Mouse (Mus musculus): ENCODE data around the gene Galr2. TPM values are rescaled to one million over a fixed set of nuclear protein-coding genes. Genes with fewer than 3 reads are reported as not detected.
"Not testable (repeated sequence)": the region's sequence is repeated elsewhere in the genome, so short reads cannot be mapped to it uniquely, and the experiment has no call there.

The Galr2 gene
- polyA plus RNA-seq, 1 experiment from 2014 or later: 0.33 TPM

- 82% methylated on average over 1 of the region's 1 CpGs for WGBS
- H3K27ac ChIP-seq; H3K9me3 ChIP-seq; H3K36me3 ChIP-seq; H3K4me3 ChIP-seq; DNase-seq (ENCODE audit: low spot score): not testable (repeated sequence)
- Histone ChIP-seq H3K27me3 (ENCODE audit: insufficient read depth, poor library complexity, severe bottlenecking) (peaks cover 26% of the 10 kb centered on the region), H3K4me1 (replicated peaks) (peaks cover 36% of the 10 kb centered on the region)
Measured at GRCm38 (mm10) chr11:116277184-116277583, 3.6 kb upstream of the Galr2 start.

GRCm38 (mm10) chr11:116281671-116282070 lies 932 bp downstream of the Galr2 start:
- DNase-seq (ENCODE audit: low spot score): no peak
- Histone ChIP-seq H3K4me3 (peak overlapping the region; percentile 48), H3K36me3 (no peaks in the 10 kb centered on the region), H3K27me3 (ENCODE audit: insufficient read depth, poor library complexity, severe bottlenecking) (peaks cover 64% of the 10 kb centered on the region), H3K9me3 (0 out of 2 replicates have a peak, but pooled peaks cover 2% of the 10 kb centered on the region), H3K27ac (no peak overlapping the region), H3K4me1 (replicated peaks) (peaks cover 29% of the 10 kb centered on the region)
- WGBS: 3% methylated on average over 18 of the region's 18 CpGs

- Histone ChIP-seq H3K27ac (no peak overlapping the region), H3K27me3 (ENCODE audit: insufficient read depth, poor library complexity, severe bottlenecking) (peaks cover 64% of the 10 kb centered on the region), H3K4me3 (peak overlapping the region; percentile 48; the same call in 1 of the 2 replicates), H3K36me3 (no peaks in the 10 kb centered on the region; the same call in 1 of the 2 replicates), H3K4me1 (replicated peaks) (peaks cover 29% of the 10 kb centered on the region), H3K9me3 (0 out of 2 replicates have a peak, but pooled peaks cover 2% of the 10 kb centered on the region)
- peak; percentile 37 for DNase-seq (ENCODE audit: low spot score)
- 2% methylated on average over 11 of the region's 11 CpGs for WGBS
Measured at GRCm38 (mm10) chr11:116282089-116282488, 1.4 kb downstream of the Galr2 start.

GRCm38 (mm10) chr11:116282912-116283521 lies 2.3 kb downstream of the Galr2 start:
- H3K27me3 ChIP-seq (ENCODE audit: insufficient read depth, poor library complexity, severe bottlenecking): peaks cover 64% of the 10 kb centered on the region
- H3K4me1 ChIP-seq (replicated peaks): peaks cover 29% of the 10 kb centered on the region
- WGBS: 12% methylated on average over 48 of the region's 48 CpGs
- H3K36me3 ChIP-seq: peaks cover 8% of the 10 kb centered on the region
- H3K9me3 ChIP-seq: 0 out of 2 replicates have a peak, but pooled peaks cover 2% of the 10 kb centered on the region
- no peak overlapping the region for H3K4me3 ChIP-seq
- no peak for DNase-seq (ENCODE audit: low spot score)
- H3K27ac ChIP-seq: no peak overlapping the region

GRCm38 (mm10) chr11:116283982-116284381 lies 3.2 kb downstream of the Galr2 start:
- H3K27ac ChIP-seq: no peak overlapping the region
- 67% methylated on average over 6 of the region's 6 CpGs for WGBS
- no peak for DNase-seq (ENCODE audit: low spot score)
- H3K9me3 ChIP-seq: 0 out of 2 replicates have a peak, but pooled peaks cover 2% of the 10 kb centered on the region
- H3K4me3 ChIP-seq: no peak overlapping the region
- H3K27me3 ChIP-seq (ENCODE audit: insufficient read depth, poor library complexity, severe bottlenecking): peaks cover 64% of the 10 kb centered on the region
- H3K4me1 ChIP-seq (replicated peaks): peaks cover 29% of the 10 kb centered on the region
- H3K36me3 ChIP-seq: peaks cover 17% of the 10 kb centered on the region

GRCm38 (mm10) chr11:116285770-116286191 lies 5.0 kb downstream of the Galr2 start:
- Histone ChIP-seq H3K4me3 (no peak overlapping the region), H3K4me1 (replicated peaks) (peaks cover 29% of the 10 kb centered on the region), H3K36me3 (peaks cover 35% of the 10 kb centered on the region), H3K27ac (peak overlapping the region; percentile 45), H3K9me3 (0 out of 2 replicates have a peak, but pooled peaks cover 2% of the 10 kb centered on the region), H3K27me3 (ENCODE audit: insufficient read depth, poor library complexity, severe bottlenecking) (peaks cover 52% of the 10 kb centered on the region)
- 72% methylated on average over 7 of the region's 7 CpGs for WGBS
- DNase-seq (ENCODE audit: low spot score): no peak

GRCm38 (mm10) chr11:116287351-116287750 lies 6.6 kb downstream of the Galr2 start:
- peaks cover 49% of the 10 kb centered on the region for H3K36me3 ChIP-seq
- DNase-seq (ENCODE audit: low spot score): no peak
- no peak overlapping the region for H3K4me3 ChIP-seq
- H3K4me1 ChIP-seq (replicated peaks): peaks cover 13% of the 10 kb centered on the region
- 76% methylated on average over 5 of the region's 5 CpGs for WGBS
- peaks cover 36% of the 10 kb centered on the region for H3K27me3 ChIP-seq (ENCODE audit: insufficient read depth, poor library complexity, severe bottlenecking)
- H3K27ac ChIP-seq: peak overlapping the region; percentile 2; the same call in 1 of the 2 replicates
- H3K9me3 ChIP-seq: 0 out of 2 replicates have a peak, but pooled peaks cover 2% of the 10 kb centered on the region

- Histone ChIP-seq H3K4me1 (replicated peaks) (peaks cover 25% of the 10 kb centered on the region; the same call in 1 of the 2 replicates), H3K4me3 (no peak overlapping the region), H3K27ac (no peak overlapping the region), H3K27me3 (ENCODE audit: insufficient read depth, poor library complexity, severe bottlenecking) (peaks cover 4% of the 10 kb centered on the region), H3K9me3 (no peaks in the 10 kb centered on the region), H3K36me3 (peaks cover 79% of the 10 kb centered on the region)
- DNase-seq (ENCODE audit: low spot score): no peak
- 85% methylated on average over 8 of the region's 8 CpGs for WGBS
Measured at GRCm38 (mm10) chr11:116290556-116290955, 9.8 kb downstream of the Galr2 start.

- H3K9me3 ChIP-seq: no peaks in the 10 kb centered on the region
- no peak overlapping the region for H3K4me3 ChIP-seq
- no peak overlapping the region for H3K27ac ChIP-seq
- no peak for DNase-seq (ENCODE audit: low spot score)
- 91% methylated on average over 13 of the region's 13 CpGs for WGBS
- H3K27me3 ChIP-seq (ENCODE audit: insufficient read depth, poor library complexity, severe bottlenecking): no peaks in the 10 kb centered on the region
- H3K4me1 ChIP-seq (replicated peaks): peaks cover 18% of the 10 kb centered on the region; the same call in 1 of the 2 replicates
- H3K36me3 ChIP-seq: peaks cover 96% of the 10 kb centered on the region
Measured at GRCm38 (mm10) chr11:116292401-116292800, 11.7 kb downstream of the Galr2 start.

GRCm38 (mm10) chr11:116293538-116294137 lies 12.9 kb downstream of the Galr2 start:
- Histone ChIP-seq H3K27ac (no peak overlapping the region), H3K9me3 (no peaks in the 10 kb centered on the region), H3K36me3 (peaks cover 96% of the 10 kb centered on the region), H3K27me3 (ENCODE audit: insufficient read depth, poor library complexity, severe bottlenecking) (no peaks in the 10 kb centered on the region), H3K4me3 (no peak overlapping the region), H3K4me1 (replicated peaks) (peaks cover 18% of the 10 kb centered on the region; the same call in 1 of the 2 replicates)
- DNase-seq (ENCODE audit: low spot score): no peak
- 78% methylated on average over 12 of the region's 12 CpGs for WGBS

- peak; percentile 60 for DNase-seq (ENCODE audit: low spot score)
- no peak overlapping the region for H3K27ac ChIP-seq
Measured at GRCm38 (mm10) chr11:116294319-116294718, 13.6 kb downstream of the Galr2 start.

GRCm38 (mm10) chr11:116296191-116296734 lies 15.5 kb downstream of the Galr2 start:
- WGBS: 90% methylated on average over 8 of the region's 8 CpGs
- H3K27me3 ChIP-seq (ENCODE audit: insufficient read depth, poor library complexity, severe bottlenecking): no peaks in the 10 kb centered on the region
- H3K4me3 ChIP-seq: no peak overlapping the region
- peaks cover 18% of the 10 kb centered on the region; the same call in 1 of the 2 replicates for H3K4me1 ChIP-seq (replicated peaks)
- H3K36me3 ChIP-seq: peaks cover 96% of the 10 kb centered on the region
- H3K27ac ChIP-seq: no peak overlapping the region
- H3K9me3 ChIP-seq: no peaks in the 10 kb centered on the region
- DNase-seq (ENCODE audit: low spot score): no peak

More at GRCm38 (mm10) chr11:116294319-116294718, 13.6 kb downstream of the Galr2 start:
- Histone ChIP-seq H3K4me1 (replicated peaks) (peaks cover 18% of the 10 kb centered on the region; the same call in 1 of the 2 replicates), H3K36me3 (peaks cover 96% of the 10 kb centered on the region), H3K27me3 (ENCODE audit: insufficient read depth, poor library complexity, severe bottlenecking) (no peaks in the 10 kb centered on the region), H3K4me3 (no peak overlapping the region), H3K9me3 (no peaks in the 10 kb centered on the region)
- 34% methylated on average over 5 of the region's 5 CpGs for WGBS

- H3K4me1 ChIP-seq (replicated peaks): peaks cover 18% of the 10 kb centered on the region; the same call in 1 of the 2 replicates
- H3K27me3 ChIP-seq (ENCODE audit: insufficient read depth, poor library complexity, severe bottlenecking): no peaks in the 10 kb centered on the region
- 82% methylated on average over 3 of the region's 3 CpGs for WGBS
- 0 out of 2 replicates have a peak, but pooled peaks cover 2% of the 10 kb centered on the region for H3K9me3 ChIP-seq
- H3K36me3 ChIP-seq: peaks cover 98% of the 10 kb centered on the region
- H3K4me3 ChIP-seq: no peak overlapping the region
- DNase-seq (ENCODE audit: low spot score): no peak
- no peak overlapping the region for H3K27ac ChIP-seq
Measured at GRCm38 (mm10) chr11:116297017-116297416, 16.3 kb downstream of the Galr2 start.

All from hindbrain, embryonic 10.5 days (tissue).